Mouse (Mus musculus) central nervous system, embryonic 14 days (tissue): Measurements from ENCODE around the gene Xlr4b. TPM values are rescaled to one million over a fixed set of nuclear protein-coding genes. Genes with fewer than 3 reads are reported as not detected.

Experiments
- polyA plus RNA-seq: library from polyadenylated mRNA; depleted of rRNA; stranded (reverse); fragments of >200 nt; gene quantifications from 2 replicates; pipeline ENCODE4 v1.2.3, GENCODE M21; 2012; rRNA removed

Xlr4b gene
- 0.57 and 0.91 TPM in 2 replicates for polyA plus RNA-seq

GRCm38 (mm10) chrX:73213819-73214564 lies at the start of gene Xlr4b:
TSS of gene Xlr4b (plus strand) at chrX:73214333.

DNA sequence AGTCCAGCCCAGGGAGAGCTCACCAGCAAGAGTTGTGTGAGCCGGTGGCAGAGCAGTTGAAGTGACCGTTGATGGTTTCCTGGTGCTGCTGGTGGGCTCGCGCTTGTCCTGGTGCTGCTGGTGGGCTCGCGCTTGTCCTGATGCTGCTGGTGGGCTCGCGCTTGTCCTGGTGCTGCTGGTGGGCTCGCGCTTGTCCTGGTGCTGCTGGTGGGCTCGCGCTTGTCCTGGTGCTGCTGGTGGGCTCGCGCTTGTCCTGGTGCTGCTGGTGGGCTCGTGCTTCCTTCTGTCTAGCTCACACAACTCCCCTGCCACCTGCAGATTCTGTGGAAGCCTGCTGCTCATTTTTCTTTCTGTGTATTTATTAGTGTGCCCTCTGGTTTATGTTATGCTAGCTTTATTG lies 37.2 kb upstream of the Xlr4b start, which contains the start of gene Spin2d:
Gene Spin2d (minus strand): TSS at position 101 of the 400 bp plus-strand sequence.

GRCm38 (mm10) chrX:73191934-73192333 lies 22.2 kb upstream of the Xlr4b start, which contains the start of gene Xlr3b:
TSS of gene Xlr3b (plus strand) at chrX:73192207.

DNA sequence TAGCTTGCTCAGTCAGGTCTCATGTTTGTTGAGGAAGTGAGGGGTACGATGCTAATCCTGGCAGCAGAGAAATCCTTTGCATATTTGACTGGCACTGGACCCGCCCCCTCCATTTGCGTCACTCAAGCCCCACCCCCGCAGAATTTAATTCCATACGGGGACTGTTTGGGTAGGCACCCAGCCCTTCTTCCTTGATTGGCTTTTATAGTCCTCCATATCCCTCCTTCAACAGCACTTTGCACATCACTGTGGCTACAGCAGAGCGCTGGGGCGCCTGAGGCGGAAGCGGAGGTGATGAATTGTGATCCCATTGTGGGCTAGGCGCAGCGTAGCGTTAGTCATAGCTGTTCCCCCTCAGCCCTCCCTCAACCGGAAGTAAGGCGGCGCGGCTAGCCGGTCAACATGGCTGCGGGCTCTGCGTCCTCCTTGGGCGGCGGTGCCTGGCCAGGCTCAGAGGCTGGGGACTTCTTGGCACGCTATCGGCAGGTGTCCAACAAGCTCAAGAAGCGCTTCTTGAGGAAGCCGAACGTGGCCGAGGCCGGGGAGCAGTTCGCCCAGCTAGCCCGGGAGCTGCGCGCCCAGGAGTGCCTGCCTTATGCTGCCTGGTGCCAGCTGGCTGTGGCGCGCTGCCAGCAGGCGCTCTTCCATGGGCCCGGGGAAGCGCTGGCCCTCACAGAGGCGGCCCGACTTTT lies 13.9 kb downstream of the Xlr4b start, which contains the start of gene F8a:
Gene F8a (plus strand): TSS at position 378 of the 692 bp plus-strand sequence.

GRCm38 (mm10) chrX:73242821-73243325 lies 28.7 kb downstream of the Xlr4b start, which contains the start of gene Xlr4c:
TSS of gene Xlr4c (minus strand) at chrX:73243130.

GRCm38 (mm10) chrX:73265270-73265669 lies 51.1 kb downstream of the Xlr4b start, which contains the start of gene Xlr3c:
TSS of gene Xlr3c (minus strand) at chrX:73265390.

Other genes starting within 250 kb of the Xlr4b start
- gene Zfp185, start 227.0 kb upstream of the Xlr4b start, polyA plus RNA-seq: 1.7 and 6.1 TPM in 2 replicates
- 0.05 and 0.14 TPM in 2 replicates for gene Pnma5, start 177.2 kb upstream of the Xlr4b start, polyA plus RNA-seq
- gene Pnma3, start 149.5 kb upstream of the Xlr4b start, polyA plus RNA-seq: 12.2 and 12.7 TPM in 2 replicates
- gene Xlr4a, start 131.9 kb upstream of the Xlr4b start, polyA plus RNA-seq: 0.81 and 0.97 TPM in 2 replicates
- gene Xlr3a, start 117.2 kb upstream of the Xlr4b start, polyA plus RNA-seq: 3.7 and 4.6 TPM in 2 replicates
- gene Gm14685, start 97.3 kb upstream of the Xlr4b start, polyA plus RNA-seq: 0.65 and 0.87 TPM in 2 replicates
- not detected in 2 replicates for gene Xlr5b, start 65.5 kb upstream of the Xlr4b start, polyA plus RNA-seq
- 0.38 and 0.63 TPM in 2 replicates for gene DXBay18, start 64.9 kb upstream of the Xlr4b start, polyA plus RNA-seq
- not detected in 2 replicates for gene Spin2d, start 37.3 kb upstream of the Xlr4b start, polyA plus RNA-seq
- 10.9 and 11.3 TPM in 2 replicates for gene Xlr3b, start 22.1 kb upstream of the Xlr4b start, polyA plus RNA-seq
- 13.4 and 14.4 TPM in 2 replicates for gene F8a, start 14.0 kb downstream of the Xlr4b start, polyA plus RNA-seq
- gene Xlr4c, start 28.8 kb downstream of the Xlr4b start, polyA plus RNA-seq: 0.29 and 0.49 TPM in 2 replicates
- gene Xlr3c, start 51.1 kb downstream of the Xlr4b start, polyA plus RNA-seq: 0.14 and 0.16 TPM in 2 replicates
- gene Xlr5a, start 78.6 kb downstream of the Xlr4b start, polyA plus RNA-seq: 0.05 TPM in 1 of 2 replicates, not detected in the other
- gene Xlr5c, start 78.6 kb downstream of the Xlr4b start, polyA plus RNA-seq: not detected in 2 replicates
- not detected in 2 replicates for gene Gm45015, start 122.5 kb downstream of the Xlr4b start, polyA plus RNA-seq
- gene Zfp275, start 128.3 kb downstream of the Xlr4b start, polyA plus RNA-seq: 22.3 and 25.1 TPM in 2 replicates
- gene Gm18336, start 184.4 kb downstream of the Xlr4b start, polyA plus RNA-seq: 0.28 and 0.38 TPM in 2 replicates
- gene Zfp92, start 196.8 kb downstream of the Xlr4b start, polyA plus RNA-seq: 0.98 and 1.00 TPM in 2 replicates
- gene Trex2, start 221.0 kb downstream of the Xlr4b start, polyA plus RNA-seq: 0.11 and 0.12 TPM in 2 replicates
- gene Haus7, start 244.7 kb downstream of the Xlr4b start, polyA plus RNA-seq: 53.8 and 55.2 TPM in 2 replicates